Mouse (Mus musculus): ENCODE measurements at regions not wholly inside any gene's neighbourhood (a gene's known extent, or its start where the extent isn't known, plus 50 kb on each side); places are given as distances from the start of the nearest gene placed in this dataset.
A peak's percentile ranks its signal among the peaks of the same experiment; 100 is the strongest.

- DNase-seq (ENCODE audit: low spot score in 2 of 2) = peak; percentile 3 to 47
Observed at GRCm38 (mm10) chr4:79530968-79531620, 1302.8 kb upstream of the Tyrp1 start.

- DNase-seq (ENCODE audit: low spot score in 2 of 2) = no peak
Observed at GRCm38 (mm10) chr4:79531769-79532168, 1302.2 kb upstream of the Tyrp1 start.

- DNase-seq (ENCODE audit: low spot score in 2 of 2) = peak in 1 of 2 experiments; percentile 11
Observed at GRCm38 (mm10) chr4:79532420-79533066, 1301.4 kb upstream of the Tyrp1 start.

- DNase-seq (ENCODE audit: low spot score in 2 of 2) = no peak
Observed at GRCm38 (mm10) chr4:79545461-79545860, 1288.5 kb upstream of the Tyrp1 start.
